Mouse (Mus musculus) lung, embryonic 14.5 days (tissue): ENCODE results near the gene Crybb1. TPM values are rescaled to one million over a fixed set of nuclear protein-coding genes. Genes with fewer than 3 reads are reported as not detected.
A peak's percentile ranks its signal among the peaks of the same experiment; 100 is the strongest.

ENCODE experiments used
- ATAC-seq: fragments of 200-750 bp; cut with Nextera tagmentation; 2 replicates; pipeline ENCODE4 v1.8.0; 2017; ENCODE audit warnings: mild to moderate bottlenecking, moderate TSS enrichment, moderate library complexity; ENCODE audit not compliant: insufficient read depth
- DNase-seq: peaks from one replicate; pipeline ENCODE4 v3.0.0-alpha.2; 2015
- H3K27ac ChIP-seq: fragments of 300-500 bp; sonication (generic); 2 replicates; pipeline ENCODE4 v1.5.1; 2014; ENCODE audit warnings: low read depth, mild to moderate bottlenecking, moderate library complexity
- H3K27me3 ChIP-seq: fragments of 300-500 bp; sonication (generic); 2 replicates; pipeline ENCODE4 v1.6.1; 2014; ENCODE audit warnings: low read length, control low read depth; ENCODE audit not compliant: insufficient read depth
- H3K36me3 ChIP-seq: fragments of 300-500 bp; sonication (generic); 2 replicates; pipeline ENCODE4 v1.6.1; 2014; ENCODE audit warnings: control low read depth; ENCODE audit not compliant: insufficient read depth
- H3K4me1 ChIP-seq: fragments of 300-500 bp; sonication (generic); 2 replicates; pipeline ENCODE4 v1.6.1; 2014; ENCODE audit warnings: antibody characterized with exemption, control low read depth; ENCODE audit not compliant: insufficient read depth
- H3K4me2 ChIP-seq: fragments of 300-500 bp; sonication (generic); 2 replicates; pipeline ENCODE4 v1.6.1; 2014; ENCODE audit warnings: mild to moderate bottlenecking
- H3K4me3 ChIP-seq: fragments of 300-500 bp; sonication (generic); 2 replicates; pipeline ENCODE4 v1.5.1; 2014; ENCODE audit warnings: low read depth, low read length
- H3K9ac ChIP-seq: fragments of 300-500 bp; sonication (generic); 2 replicates; pipeline ENCODE4 v1.6.1; 2014
- H3K9me3 ChIP-seq: fragments of 300-500 bp; sonication (generic); 2 replicates; pipeline ENCODE4 v1.6.1; 2016; ENCODE audit warnings: low read depth, low read length, control low read depth
- CTCF ChIP-seq: IDR thresholded peaks from 2 replicates; pipeline ENCODE4 v1.5.1; 2016; ENCODE audit warnings: antibody characterized with exemption, low read depth
- WGBS: fragments of 180-500 bp; shearing (Covaris S2); extraction: QIAGEN DNeasy Blood & Tissue Kit; methylation state at CpG from one replicate; pipeline ENCODE4 v1.1.7; 2014; 5-methylcytosine and 5-hydroxymethylcytosine counted together
- polyA plus RNA-seq: library from polyadenylated mRNA; unstranded; fragments of >200 nt; fragmentation: Nextera tagmentation; extraction: Ambion mirVana; gene quantifications from 2 replicates; pipeline ENCODE4 v1.2.1, GENCODE M21; 2014

Gene Crybb1
- polyA plus RNA-seq, 1 experiment from 2014 or later, result 2.0 TPM

GRCm38 (mm10) chr5:112236631-112237030 lies 19.0 kb upstream of the Crybb1 start:
- Histone ChIP-seq H3K9ac (no peak overlapping the region), H3K27ac (no peak overlapping the region), H3K36me3 (no peaks in the 10 kb centered on the region), H3K4me1 (no peaks in the 10 kb centered on the region), H3K4me2 (no peak overlapping the region), H3K27me3 (peaks cover under 1% of the 10 kb centered on the region; the same call in 1 of the 2 replicates), H3K9me3 (no peaks in the 10 kb centered on the region), H3K4me3 (no peak overlapping the region)
- ATAC-seq, result no peak
- WGBS, result 60% methylated on average over 2 of the region's 2 CpGs
- TF ChIP-seq CTCF, result no peak
- no peak for DNase-seq

GRCm38 (mm10) chr5:112237439-112237838 lies 18.2 kb upstream of the Crybb1 start:
- no peak overlapping the region for H3K4me3 ChIP-seq
- H3K36me3 ChIP-seq, result no peaks in the 10 kb centered on the region
- 3% methylated on average over 16 of the region's 16 CpGs for WGBS
- H3K9me3 ChIP-seq, result no peaks in the 10 kb centered on the region
- peak overlapping the region; percentile 15; the same call in 1 of the 2 replicates for H3K4me2 ChIP-seq
- DNase-seq (peak; percentile 27), ATAC-seq (no peak)
- no peaks in the 10 kb centered on the region; the same call in 1 of the 2 replicates for H3K27me3 ChIP-seq
- H3K9ac ChIP-seq, result peak overlapping the region; percentile 14
- no peaks in the 10 kb centered on the region for H3K4me1 ChIP-seq
- no peak overlapping the region for H3K27ac ChIP-seq
- no peak for TF ChIP-seq CTCF

GRCm38 (mm10) chr5:112237866-112238570 lies 17.6 kb upstream of the Crybb1 start:
- no peak overlapping the region for H3K4me3 ChIP-seq
- no peak for TF ChIP-seq CTCF
- no peaks in the 10 kb centered on the region for H3K9me3 ChIP-seq
- WGBS, result 50% methylated on average over 9 of the region's 9 CpGs
- no peak overlapping the region for H3K27ac ChIP-seq
- DNase-seq, result no peak
- no peaks in the 10 kb centered on the region for H3K36me3 ChIP-seq
- H3K9ac ChIP-seq, result no peak overlapping the region
- no peaks in the 10 kb centered on the region for H3K4me1 ChIP-seq
- no peak overlapping the region for H3K4me2 ChIP-seq
- H3K27me3 ChIP-seq, result no peaks in the 10 kb centered on the region; the same call in 1 of the 2 replicates
- no peak for ATAC-seq

- H3K27ac ChIP-seq, result no peak overlapping the region
- no peaks in the 10 kb centered on the region for H3K36me3 ChIP-seq
- no peak overlapping the region for H3K9ac ChIP-seq
- no peak overlapping the region for H3K4me2 ChIP-seq
- no peaks in the 10 kb centered on the region for H3K4me1 ChIP-seq
- TF ChIP-seq CTCF, result no peak
- ATAC-seq (no peak), DNase-seq (no peak)
- H3K27me3 ChIP-seq, result no peaks in the 10 kb centered on the region; the same call in 1 of the 2 replicates
- H3K9me3 ChIP-seq, result no peaks in the 10 kb centered on the region
- no peak overlapping the region for H3K4me3 ChIP-seq
- WGBS, result 58% methylated on average over 3 of the region's 3 CpGs
Observed at GRCm38 (mm10) chr5:112238781-112239482, 16.7 kb upstream of the Crybb1 start.

GRCm38 (mm10) chr5:112240761-112241160 lies 14.9 kb upstream of the Crybb1 start:
- Histone ChIP-seq H3K36me3 (no peaks in the 10 kb centered on the region), H3K4me2 (peak overlapping the region; percentile 27; the same call in 1 of the 2 replicates), H3K9me3 (no peaks in the 10 kb centered on the region), H3K27me3 (no peaks in the 10 kb centered on the region; the same call in 1 of the 2 replicates), H3K4me3 (no peak overlapping the region), H3K27ac (no peak overlapping the region), H3K9ac (no peak overlapping the region), H3K4me1 (no peaks in the 10 kb centered on the region)
- TF ChIP-seq CTCF, result peak; percentile 97
- DNase-seq (peak; percentile 94), ATAC-seq (peak; percentile 69)
- under 1% methylated on average over 10 of the region's 10 CpGs for WGBS

GRCm38 (mm10) chr5:112241849-112242248 lies 13.8 kb upstream of the Crybb1 start:
- H3K4me3 ChIP-seq, result no peak overlapping the region
- 72% methylated on average over 2 of the region's 2 CpGs for WGBS
- no peak overlapping the region for H3K27ac ChIP-seq

GRCm38 (mm10) chr5:112242361-112242778 lies 13.2 kb upstream of the Crybb1 start:
- Histone ChIP-seq H3K4me3 (no peak overlapping the region), H3K4me2 (no peak overlapping the region), H3K9ac (no peak overlapping the region), H3K27me3 (no peaks in the 10 kb centered on the region; the same call in 1 of the 2 replicates), H3K27ac (0 out of 2 replicates have a peak overlapping the region, but pooled peaks have one; percentile 37), H3K36me3 (no peaks in the 10 kb centered on the region), H3K9me3 (no peaks in the 10 kb centered on the region), H3K4me1 (no peaks in the 10 kb centered on the region)
- WGBS, result 56% methylated on average over 5 of the region's 5 CpGs
- ATAC-seq (no peak), DNase-seq (peak; percentile 63)
- TF ChIP-seq CTCF, result no peak

More at GRCm38 (mm10) chr5:112241849-112242248, 13.8 kb upstream of the Crybb1 start:
- H3K4me2 ChIP-seq, result no peak overlapping the region
- no peak overlapping the region for H3K9ac ChIP-seq
- H3K36me3 ChIP-seq, result no peaks in the 10 kb centered on the region
- no peak for ATAC-seq
- no peak for DNase-seq
- H3K27me3 ChIP-seq, result no peaks in the 10 kb centered on the region; the same call in 1 of the 2 replicates
- TF ChIP-seq CTCF, result no peak
- H3K4me1 ChIP-seq, result no peaks in the 10 kb centered on the region
- H3K9me3 ChIP-seq, result no peaks in the 10 kb centered on the region
